Comparison of ENCODE assay signal across 14 mouse cellular contexts in the genomic region with DNA sequence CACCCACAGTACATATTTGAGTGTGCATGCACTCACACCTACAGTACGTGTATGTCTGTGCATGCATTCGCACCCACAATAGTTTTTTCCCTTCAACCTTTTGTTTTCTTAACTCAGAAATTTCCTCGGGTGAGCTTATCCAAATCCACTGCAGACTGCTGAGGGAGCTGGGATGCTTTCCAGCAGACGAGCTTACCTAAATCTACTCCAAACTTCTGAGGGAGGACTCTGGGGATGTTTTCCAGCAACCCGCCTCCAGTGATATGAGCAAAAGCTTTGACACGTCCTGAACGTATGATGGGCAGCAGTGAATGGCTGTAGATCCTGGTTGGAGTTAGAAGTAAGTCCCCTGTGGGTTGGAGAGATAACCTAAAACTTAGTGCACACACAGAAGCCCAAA. TPM values are rescaled to one million over a fixed set of nuclear protein-coding genes. Genes with fewer than 3 reads are reported as not detected.
DNase-seq lines count a peak whose midpoint lies in the region.
"Had no signal": no experiment of that assay in that cellular context is flagged by ENCODE, and none has a peak within 500 bp of the region (broad histone marks: within the 10 kb centered on the region; RNA-seq: fewer than 3 reads in every experiment).

No protein-coding gene starts in this region.

- peak; percentile 26 to 36 for DNase-seq in left cerebral cortex, adult 18-20 months (ENCODE audit: low spot score in 2 of 2)
- DNase-seq in left cerebral cortex, adult 8-10 months (ENCODE audit: low spot score in 2 of 2): no peak
- DNase-seq in brain, adult 2 months (ENCODE audit: low read depth, low spot score): peak; percentile 60
- DNase-seq in telencephalon, adult 2 months (ENCODE audit: low read depth, low spot score): peak; percentile 35
- no peak for DNase-seq in thymus, postnatal 36 days
- DNase-seq: adrenal gland, adult 2 months; adrenal gland, postnatal 10 days; adrenal gland, postnatal 25 days; cerebellum, adult 11-12 months; cerebellum, adult 2 months; cerebellum, adult 9-10 months; cerebellum, postnatal 10 days; cerebellum, postnatal 25 days; forebrain, postnatal 0 days had no signal

RNA-seq across cellular contexts. Expression of a gene that starts 9.0 kb away (rescaled TPM):
- 1 to 10 TPM; 8.3 to 8.6 TPM for total RNA-seq in left cerebral cortex, adult 18-20 months (2021)
- total RNA-seq in left cerebral cortex, adult 8-10 months (2022): 1 to 10 TPM; 6.8 to 9.5 (median 8.1) TPM

RNA-seq across cellular contexts. Expression of a gene that starts 18.9 kb away (rescaled TPM):
- 10 to 100 TPM; 53.0 TPM for total RNA-seq in left cerebral cortex, adult 18-20 months (2021)
- 10 to 100 TPM; 50.3 to 59.8 (median 55.9) TPM for total RNA-seq in left cerebral cortex, adult 8-10 months (2022)

RNA-seq across cellular contexts. Expression of a gene that starts 19.5 kb away (rescaled TPM):
- 100 to 1,000 TPM; 202 to 210 TPM for total RNA-seq in left cerebral cortex, adult 18-20 months (2021)
- total RNA-seq in left cerebral cortex, adult 8-10 months (2022): 100 to 1,000 TPM; 216 to 228 (median 219) TPM

RNA-seq across cellular contexts. Expression of a gene that starts 30.2 kb away (rescaled TPM):
- 10 to 100 TPM; 87.7 to 92.8 TPM for total RNA-seq in left cerebral cortex, adult 18-20 months (2021)
- total RNA-seq in left cerebral cortex, adult 8-10 months (2022): 10 to 100 TPM; 72.6 to 76.5 (median 74.7) TPM

Comparison
In these comparisons a context has a peak if more than half of its experiments do, and no peak if none do; other contexts are left out.
1. DNase-seq: peak in left cerebral cortex, adult 18-20 months (2 of 2), brain, adult 2 months (single experiment) and telencephalon, adult 2 months (single experiment); none in left cerebral cortex, adult 8-10 months (0 of 2) and thymus, postnatal 36 days (0 of 2).